Mouse (Mus musculus) stomach, postnatal 0 days (tissue): ENCODE data around the gene Tspan18. TPM values are rescaled to one million over a fixed set of nuclear protein-coding genes. Genes with fewer than 3 reads are reported as not detected.

Experiments used
- ATAC-seq: fragments of 200-750 bp; cut with Nextera tagmentation; 2 replicates; pipeline ENCODE4 v1.8.0; 2017; ENCODE audit not compliant: low FRiP score, low TSS enrichment
- DNase-seq: peaks from one replicate; pipeline ENCODE4 v3.0.0-alpha.2; 2016; ENCODE audit warnings: low spot score
- H3K27ac ChIP-seq: fragments of 300-500 bp; sonication (generic); replicated peaks from 2 replicates; pipeline ENCODE4 v1.5.1; 2014; ENCODE audit warnings: mild to moderate bottlenecking, control low read depth
- H3K27me3 ChIP-seq: fragments of 300-500 bp; sonication (generic); 2 replicates; pipeline ENCODE4 v1.6.1; 2014; ENCODE audit warnings: low read length; ENCODE audit not compliant: control insufficient read depth, insufficient read depth
- H3K36me3 ChIP-seq: fragments of 300-500 bp; sonication (generic); 2 replicates; pipeline ENCODE4 v1.6.1; 2014; ENCODE audit warnings: low read length, mixed read lengths; ENCODE audit not compliant: control insufficient read depth, insufficient read depth
- H3K4me1 ChIP-seq: fragments of 300-500 bp; sonication (generic); replicated peaks from 2 replicates; pipeline ENCODE4 v1.6.1; 2014; ENCODE audit warnings: antibody characterized with exemption; ENCODE audit not compliant: control insufficient read depth, insufficient read depth
- H3K4me2 ChIP-seq: fragments of 300-500 bp; sonication (generic); replicated peaks from 2 replicates; pipeline ENCODE4 v1.6.1; 2014; ENCODE audit warnings: low read depth, mild to moderate bottlenecking, control low read depth, moderate library complexity
- H3K4me3 ChIP-seq: fragments of 300-500 bp; sonication (generic); 2 replicates; pipeline ENCODE4 v1.5.1; 2014; ENCODE audit warnings: low read depth, low read length, control low read depth
- H3K9ac ChIP-seq: fragments of 300-500 bp; sonication (generic); 2 replicates; pipeline ENCODE4 v1.6.1; 2014; ENCODE audit warnings: mild to moderate bottlenecking, low read length, control low read depth, mixed read lengths
- H3K9me3 ChIP-seq: fragments of 300-500 bp; sonication (generic); 2 replicates; pipeline ENCODE4 v1.6.1; 2016; ENCODE audit warnings: low read length; ENCODE audit not compliant: control insufficient read depth
- CTCF ChIP-seq: IDR thresholded peaks from 2 replicates; pipeline ENCODE4 v1.5.1; 2016; ENCODE audit warnings: antibody characterized with exemption, low read depth, mild to moderate bottlenecking, moderate library complexity
- EP300 ChIP-seq: optimal IDR thresholded peaks from 2 replicates; pipeline ENCODE3; 2016; ENCODE audit warnings: antibody characterized with exemption
- WGBS: fragments of 180-500 bp; shearing (Covaris S2); extraction: QIAGEN DNeasy Blood & Tissue Kit; methylation state at CpG from one replicate; pipeline ENCODE4 v1.1.7; 2014; 5-methylcytosine and 5-hydroxymethylcytosine counted together
- polyA plus RNA-seq: library from polyadenylated mRNA; unstranded; fragments of >200 nt; fragmentation: Nextera tagmentation; extraction: Ambion mirVana; gene quantifications from 2 replicates; pipeline ENCODE4 v1.2.1, GENCODE M21; 2015

The Tspan18 gene
- polyA plus RNA-seq, 1 experiment from 2014 or later, result 8.7 TPM

DNA sequence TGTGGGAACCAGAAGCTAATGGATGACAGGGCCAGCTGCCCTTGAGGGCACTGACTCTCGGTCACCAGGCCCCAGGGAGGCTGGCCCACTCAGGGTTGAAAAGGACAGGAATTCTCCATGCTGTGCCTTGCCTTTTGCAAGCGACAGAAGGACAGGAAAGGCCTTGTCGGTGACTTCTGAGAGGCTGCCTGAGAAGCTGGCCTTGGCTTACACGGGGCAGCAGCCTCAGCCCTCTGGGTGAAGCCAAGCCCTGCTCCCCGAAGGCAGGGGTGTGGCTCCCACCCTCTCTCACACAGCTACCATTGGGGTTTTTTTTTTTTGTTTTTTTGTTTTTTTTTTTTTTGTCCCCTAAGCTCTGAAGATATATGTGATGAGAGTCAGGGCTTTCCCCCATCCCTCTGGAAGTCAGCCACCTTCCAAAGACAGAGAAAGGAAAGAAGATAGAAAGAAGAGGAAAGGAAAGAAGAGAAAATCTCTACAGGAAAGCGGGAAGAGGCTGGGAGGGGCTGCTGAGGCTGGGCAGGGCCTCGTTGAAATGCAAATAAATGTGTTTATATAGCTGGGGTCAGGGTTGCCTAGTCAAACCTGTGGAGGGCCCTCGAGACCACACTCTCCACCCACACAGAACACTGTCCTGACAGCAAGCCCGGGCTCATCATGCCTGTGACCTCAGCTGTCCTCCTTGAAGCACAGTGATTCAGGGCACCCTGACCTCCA, 143.4 kb downstream of the Tspan18 start:
- 21% methylated on average over 9 of the region's 9 CpGs for WGBS
- TF ChIP-seq EP300 (no peak), CTCF (no peak)
- no peaks in the 10 kb centered on the region for H3K27me3 ChIP-seq
- no peak overlapping the region for H3K9ac ChIP-seq
- no peak overlapping the region for H3K27ac ChIP-seq
- H3K4me1 ChIP-seq, result 0 out of 2 replicates have a peak, but pooled peaks cover 8% of the 10 kb centered on the region
- peak overlapping the region; percentile 20; the same call in 1 of the 2 replicates for H3K4me2 ChIP-seq
- DNase-seq, result peak; percentile 38
- H3K4me3 ChIP-seq, result no peak overlapping the region
- no peaks in the 10 kb centered on the region for H3K9me3 ChIP-seq
- ATAC-seq, result no peak
- H3K36me3 ChIP-seq, result no peaks in the 10 kb centered on the region

DNA sequence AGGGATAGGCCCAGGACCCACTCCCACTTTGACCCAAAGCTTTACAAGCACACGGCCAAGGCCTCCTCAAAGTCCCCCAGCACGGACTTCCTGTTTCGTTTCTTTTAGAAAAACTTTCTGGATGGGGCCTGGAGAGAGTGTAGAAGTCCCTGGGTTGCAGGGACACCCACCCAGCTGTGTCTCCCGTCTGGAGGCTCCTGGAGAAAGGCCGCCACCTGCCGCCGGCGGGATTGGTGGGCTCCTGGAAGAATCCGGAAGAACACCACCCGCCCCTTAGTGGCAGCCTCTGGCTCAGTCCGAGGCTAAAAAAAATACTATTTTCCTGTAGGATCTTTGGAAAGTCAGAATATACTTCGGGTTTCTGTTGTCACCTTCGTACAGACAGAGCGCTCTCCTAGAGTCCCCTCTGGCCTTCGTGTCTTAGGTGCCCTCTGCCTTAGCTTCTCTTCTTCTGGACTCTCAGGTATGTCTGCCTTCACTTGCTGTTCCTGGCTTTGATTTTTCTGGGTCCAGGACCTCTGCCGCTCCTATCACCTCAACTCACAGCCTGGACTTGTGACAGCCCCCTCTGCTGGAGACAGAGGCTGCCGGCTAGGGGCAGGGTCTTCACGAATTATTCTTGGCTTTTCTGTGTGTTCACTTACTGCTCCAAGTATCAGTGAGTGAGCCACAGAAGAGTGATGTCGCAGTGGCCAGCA, 145.4 kb downstream of the Tspan18 start:
- DNase-seq, result peak; percentile 66

DNA sequence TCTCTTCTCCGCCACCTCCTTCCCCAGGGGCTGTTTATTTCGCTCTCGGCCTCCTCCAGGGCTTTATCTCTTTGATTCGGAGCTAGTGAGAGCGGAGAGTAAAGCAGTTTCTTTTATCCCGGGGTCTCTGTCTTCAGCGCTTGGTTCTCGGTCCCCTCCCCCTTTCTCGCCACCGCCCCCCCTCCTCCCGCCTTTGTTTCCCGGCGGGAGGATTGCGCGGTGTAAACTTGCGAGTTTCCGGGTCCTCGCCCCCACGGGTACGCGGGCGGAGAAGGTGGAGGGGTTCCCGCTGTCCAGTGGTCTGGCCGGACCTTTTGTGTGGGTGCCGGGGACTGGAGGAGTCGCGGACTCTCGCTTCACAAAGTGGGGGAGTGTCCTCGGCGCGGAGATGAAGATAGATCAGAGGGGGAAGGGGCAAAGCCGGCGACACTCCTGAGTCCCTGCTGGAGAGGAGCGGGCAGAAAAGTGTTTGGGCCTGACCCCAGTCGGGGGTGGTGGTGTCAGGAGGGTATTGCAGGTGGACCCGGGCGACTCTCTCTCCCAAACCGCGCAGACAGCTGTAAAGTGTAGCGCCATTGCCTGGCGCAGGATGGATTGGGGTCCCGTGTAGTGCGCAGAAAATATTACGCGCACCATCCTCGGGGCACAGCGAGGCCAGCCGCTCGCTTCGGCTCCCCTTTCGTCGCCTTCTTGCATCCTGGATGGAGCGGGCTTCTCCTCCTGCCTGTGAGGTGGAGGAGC, 146.1 kb downstream of the Tspan18 start:
- H3K4me2 ChIP-seq, result peak overlapping the region; percentile 100
- 0 out of 2 replicates have a peak, but pooled peaks cover 8% of the 10 kb centered on the region for H3K4me1 ChIP-seq
- ATAC-seq (no peak), DNase-seq (peak; percentile 42)
- peak overlapping the region; percentile 77 for H3K9ac ChIP-seq
- TF ChIP-seq CTCF (no peak), EP300 (no peak)
- H3K36me3 ChIP-seq, result no peaks in the 10 kb centered on the region
- no peaks in the 10 kb centered on the region for H3K27me3 ChIP-seq
- under 1% methylated on average over 52 of the region's 53 CpGs for WGBS
- peak overlapping the region; percentile 83 for H3K27ac ChIP-seq
- H3K9me3 ChIP-seq, result no peaks in the 10 kb centered on the region
- H3K4me3 ChIP-seq, result peak overlapping the region; percentile 77

More for the DNA sequence above, 145.4 kb downstream of the Tspan18 start:
- H3K4me1 ChIP-seq, result 0 out of 2 replicates have a peak, but pooled peaks cover 8% of the 10 kb centered on the region
- peak overlapping the region; percentile 83 for H3K27ac ChIP-seq
- no peaks in the 10 kb centered on the region for H3K9me3 ChIP-seq
- H3K4me2 ChIP-seq, result peak overlapping the region; percentile 100
- ATAC-seq, result no peak
- WGBS, result 8% methylated on average over 19 of the region's 19 CpGs
- peak overlapping the region; percentile 77 for H3K9ac ChIP-seq
- no peaks in the 10 kb centered on the region for H3K36me3 ChIP-seq
- TF ChIP-seq CTCF (peak; percentile 63), EP300 (no peak)
- peak overlapping the region; percentile 77 for H3K4me3 ChIP-seq
- no peaks in the 10 kb centered on the region for H3K27me3 ChIP-seq

DNA sequence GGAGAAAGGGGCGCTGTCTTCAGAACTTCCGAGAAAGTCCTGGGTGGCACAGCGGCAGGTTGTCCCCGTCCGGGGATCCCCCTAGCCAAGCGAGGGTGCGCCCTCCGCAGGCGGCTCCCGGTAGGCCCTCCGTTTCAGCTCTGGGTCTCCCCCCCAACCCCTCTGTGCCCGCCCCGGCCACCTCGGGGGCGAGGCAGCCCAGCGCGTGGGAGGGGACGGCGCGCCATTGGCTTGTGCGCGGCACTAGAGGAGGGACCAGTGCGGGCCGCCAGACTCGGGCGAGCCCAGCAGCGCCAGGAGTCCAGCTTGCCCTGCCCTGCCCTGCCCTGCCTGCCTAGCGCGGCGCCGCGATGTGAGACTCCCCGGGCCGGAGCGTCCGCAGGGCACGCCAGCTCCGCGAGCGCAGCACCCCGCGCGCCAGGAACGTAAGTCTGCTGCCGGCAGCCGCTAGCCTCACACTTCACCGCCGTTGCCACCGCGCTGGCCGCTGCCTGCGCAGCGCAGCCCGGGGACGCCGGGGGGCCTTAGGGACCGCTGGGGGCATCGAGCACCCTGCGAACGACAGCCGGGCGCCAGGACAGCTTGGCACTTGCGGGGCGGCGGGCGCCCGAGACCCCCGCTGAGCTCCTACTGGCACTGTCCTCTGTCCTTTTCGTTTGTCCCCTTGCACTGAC, 146.8 kb downstream of the Tspan18 start, which contains the start of gene Trp53i11:
TSS of gene Trp53i11 (plus strand) at position 226 of the 674 bp plus-strand sequence.
- DNase-seq (peak; percentile 95), ATAC-seq (peak; percentile 95)
- Histone ChIP-seq H3K4me2 (peak within 1 kb of the TSS; percentile 100), H3K27ac (peak within 1 kb of the TSS; percentile 83), H3K9me3 (no peaks in the 10 kb centered on the region), H3K36me3 (no peaks in the 10 kb centered on the region), H3K4me3 (peak within 1 kb of the TSS; percentile 77), H3K4me1 (peaks cover 8% of the 10 kb centered on the region; the same call in 1 of the 2 replicates), H3K27me3 (no peaks in the 10 kb centered on the region), H3K9ac (peak within 1 kb of the TSS; percentile 77)
- 1% methylated on average over 54 of the region's 69 CpGs for WGBS
- no peak for TF ChIP-seq EP300
- TF ChIP-seq CTCF, result peak; percentile 79

DNA sequence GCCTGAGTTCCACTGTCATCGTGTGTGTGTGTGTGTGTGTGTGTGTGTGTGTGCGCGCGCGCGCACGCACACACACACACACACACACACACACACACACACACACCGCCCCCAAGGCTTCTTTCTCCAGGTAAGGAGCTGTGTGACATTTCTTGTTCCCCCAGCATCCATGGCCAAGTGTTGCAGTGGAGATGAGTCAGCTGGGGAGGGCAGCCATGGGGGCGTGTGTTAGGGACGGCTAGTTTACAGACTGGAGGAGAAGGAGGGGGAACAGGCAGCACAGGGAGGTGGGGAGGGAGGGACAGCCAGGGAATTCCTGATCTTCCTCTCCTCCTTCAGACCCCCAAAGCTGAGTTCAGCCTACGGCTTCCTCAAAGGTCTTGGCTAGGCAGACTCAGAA, 151.4 kb downstream of the Tspan18 start:
- Histone ChIP-seq H3K4me3 (no peak overlapping the region), H3K27me3 (no peaks in the 10 kb centered on the region), H3K27ac (no peak overlapping the region), H3K36me3 (no peaks in the 10 kb centered on the region), H3K9ac (no peak overlapping the region), H3K4me2 (no peak overlapping the region), H3K4me1 (no peaks in the 10 kb centered on the region; the same call in 1 of the 2 replicates), H3K9me3 (no peaks in the 10 kb centered on the region)
- 69% methylated on average over 9 of the region's 11 CpGs for WGBS
- DNase-seq (no peak), ATAC-seq (no peak)
- TF ChIP-seq EP300 (no peak), CTCF (no peak)
